Mouse (Mus musculus) embryonic fibroblast, embryonic 13.5 days (primary cell): ENCODE measurements around the gene Zfp771. TPM values are rescaled to one million over a fixed set of nuclear protein-coding genes. Genes with fewer than 3 reads are reported as not detected.

ENCODE experiments used
- H3K27ac ChIP-seq: 2 replicates; pipeline ENCODE4 v1.5.1; 2012; ENCODE audit warnings: low read length, control low read depth, inconsistent platforms; ENCODE audit not compliant: insufficient read depth
- H3K4me1 ChIP-seq: 2 replicates; pipeline ENCODE4 v1.6.1; 2011; ENCODE audit warnings: low read length; ENCODE audit not compliant: control insufficient read depth, insufficient read depth
- H3K4me3 ChIP-seq: 2 replicates; pipeline ENCODE4 v1.5.1; 2011; ENCODE audit warnings: mild to moderate bottlenecking, control low read depth, low read length; ENCODE audit not compliant: insufficient read depth
- CTCF ChIP-seq: IDR thresholded peaks from 2 replicates; pipeline ENCODE4 v1.5.1; 2011; ENCODE audit warnings: mild to moderate bottlenecking, control low read depth, low read length, moderate library complexity, borderline replicate concordance; ENCODE audit not compliant: insufficient read depth
- POLR2A ChIP-seq: IDR thresholded peaks from 2 replicates; pipeline ENCODE4 v1.6.1; 2011; ENCODE audit warnings: low read depth, mild to moderate bottlenecking, control low read depth, low read length, moderate library complexity
- polyA plus RNA-seq: library from polyadenylated mRNA; stranded (reverse); fragments of >200 nt; gene quantifications from 2 replicates; pipeline ENCODE4 v1.2.4, GENCODE M21; 2011; ENCODE audit warnings: low read depth; ENCODE audit not compliant: missing spikeins, insufficient read length

Zfp771 gene
- polyA plus RNA-seq, 1 experiment: 21.3 TPM

GRCm38 (mm10) chr7:127278311-127278710 lies 34.2 kb downstream of the Zfp771 start:
- TF ChIP-seq POLR2A (no peak), CTCF (peak; percentile 66; the same call in 1 of the 2 replicates)
- no peak overlapping the region for H3K27ac ChIP-seq
- H3K4me3 ChIP-seq: no peak overlapping the region
- no peaks in the 10 kb centered on the region for H3K4me1 ChIP-seq

GRCm38 (mm10) chr7:127280092-127280491 lies 36.0 kb downstream of the Zfp771 start:
- no peak overlapping the region for H3K4me3 ChIP-seq
- no peak for TF ChIP-seq CTCF
- TF ChIP-seq POLR2A: no peak
- H3K4me1 ChIP-seq: no peaks in the 10 kb centered on the region
- H3K27ac ChIP-seq: no peak overlapping the region

- no peak for TF ChIP-seq POLR2A
- TF ChIP-seq CTCF: no peak
- H3K4me3 ChIP-seq: no peak overlapping the region
- no peak overlapping the region for H3K27ac ChIP-seq
- H3K4me1 ChIP-seq: no peaks in the 10 kb centered on the region
Observed at GRCm38 (mm10) chr7:127281114-127281513, 37.0 kb downstream of the Zfp771 start.

- Histone ChIP-seq H3K4me1 (no peaks in the 10 kb centered on the region), H3K4me3 (no peak overlapping the region), H3K27ac (no peak overlapping the region)
- TF ChIP-seq CTCF (no peak), POLR2A (no peak)
Observed at GRCm38 (mm10) chr7:127282190-127282589, 38.1 kb downstream of the Zfp771 start.

GRCm38 (mm10) chr7:127285154-127285553 lies 41.1 kb downstream of the Zfp771 start:
- Histone ChIP-seq H3K4me3 (no peak overlapping the region), H3K27ac (no peak overlapping the region), H3K4me1 (no peaks in the 10 kb centered on the region)
- TF ChIP-seq CTCF: no peak
- TF ChIP-seq POLR2A: no peak

GRCm38 (mm10) chr7:127287940-127288339 lies 43.9 kb downstream of the Zfp771 start:
- Histone ChIP-seq H3K27ac (no peak overlapping the region), H3K4me3 (no peak overlapping the region), H3K4me1 (no peaks in the 10 kb centered on the region)
- TF ChIP-seq POLR2A (no peak), CTCF (no peak)

GRCm38 (mm10) chr7:127289306-127289705 lies 45.2 kb downstream of the Zfp771 start:
- Histone ChIP-seq H3K4me1 (no peaks in the 10 kb centered on the region), H3K4me3 (no peak overlapping the region), H3K27ac (no peak overlapping the region)
- TF ChIP-seq POLR2A: no peak
- no peak for TF ChIP-seq CTCF

GRCm38 (mm10) chr7:127290142-127290541 lies 46.1 kb downstream of the Zfp771 start:
- no peaks in the 10 kb centered on the region for H3K4me1 ChIP-seq
- TF ChIP-seq CTCF (no peak), POLR2A (no peak)
- H3K4me3 ChIP-seq: no peak overlapping the region
- H3K27ac ChIP-seq: no peak overlapping the region

- Histone ChIP-seq H3K27ac (no peak within 1 kb of the TSS), H3K4me3 (no peak within 1 kb of the TSS), H3K4me1 (no peaks in the 10 kb centered on the region)
- TF ChIP-seq CTCF (no peak), POLR2A (no peak)
Observed at GRCm38 (mm10) chr7:127296098-127296497, 52.0 kb downstream of the Zfp771 start, which contains the start of gene Itgal. Gene Itgal (plus strand): TSS chr7:127296260.

- no peak overlapping the region for H3K27ac ChIP-seq
- H3K4me3 ChIP-seq: no peak overlapping the region
- no peaks in the 10 kb centered on the region for H3K4me1 ChIP-seq
- TF ChIP-seq POLR2A (no peak), CTCF (no peak)
Observed at GRCm38 (mm10) chr7:127296786-127297555, 52.9 kb downstream of the Zfp771 start.
